Mouse (Mus musculus) embryonic fibroblast, embryonic 13.5 days (primary cell): ENCODE measurements around the gene Dchs2.

ENCODE experiments used
- CTCF ChIP-seq: IDR thresholded peaks from 2 replicates; pipeline ENCODE4 v1.5.1; 2011; ENCODE audit warnings: mild to moderate bottlenecking, control low read depth, low read length, moderate library complexity, borderline replicate concordance; ENCODE audit not compliant: insufficient read depth
- POLR2A ChIP-seq: IDR thresholded peaks from 2 replicates; pipeline ENCODE4 v1.6.1; 2011; ENCODE audit warnings: low read depth, mild to moderate bottlenecking, control low read depth, low read length, moderate library complexity

DNA sequence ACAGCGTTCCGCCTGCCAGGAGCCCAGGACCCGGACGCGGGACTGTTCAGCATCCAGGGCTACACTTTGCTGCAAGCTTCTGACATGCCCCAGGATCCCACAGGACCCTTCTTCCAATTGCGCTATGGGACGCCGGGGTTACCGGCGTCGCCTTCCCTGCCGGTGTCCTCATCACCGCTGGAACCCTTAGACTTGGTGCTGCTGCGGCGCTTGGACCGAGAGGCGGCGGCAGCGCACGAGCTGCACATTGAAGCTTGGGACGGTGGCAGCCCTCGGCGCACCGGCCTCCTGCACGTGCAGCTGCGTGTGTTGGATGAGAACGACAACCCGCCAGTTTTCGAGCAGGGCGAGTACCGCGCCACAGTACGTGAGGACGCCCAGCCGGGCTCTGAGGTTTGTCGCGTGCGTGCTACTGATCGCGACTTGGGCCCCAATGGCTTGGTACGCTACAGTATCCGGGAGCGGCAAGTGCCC, 738 bp downstream of the Dchs2 start:
- TF ChIP-seq CTCF = no peak
- no peak for TF ChIP-seq POLR2A
